ENCODE assay signal across 32 mouse cellular contexts in the genomic region with DNA sequence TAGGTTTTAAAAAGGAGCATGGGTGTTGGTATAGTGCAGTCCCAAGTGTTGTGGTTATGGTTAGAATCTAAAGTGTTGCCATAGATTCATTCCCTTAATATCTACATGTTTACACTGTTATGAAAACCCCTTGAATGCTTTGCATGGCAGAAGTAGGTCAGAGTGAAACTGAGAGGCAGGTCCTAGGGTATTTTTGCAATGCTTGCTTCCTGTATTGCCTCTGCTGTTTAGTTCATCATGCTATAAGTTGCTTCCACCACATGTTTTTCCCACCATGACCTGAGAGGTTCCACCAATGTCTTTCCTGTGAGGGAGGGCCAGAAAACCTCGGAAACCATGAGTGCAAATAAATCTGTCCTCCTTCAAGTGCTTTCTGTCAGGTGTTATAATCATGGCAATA.
"Had no signal": no experiment of that assay in that cellular context is flagged by ENCODE, and none has a peak within 500 bp of the region (broad histone marks: within the 10 kb centered on the region; RNA-seq: fewer than 3 reads in every experiment).

No protein-coding gene starts in this region.

- H3K9me3 ChIP-seq: limb, embryonic 10.5 days; limb, embryonic 12.5 days; limb, embryonic 13.5 days; limb, embryonic 15.5 days; liver, embryonic 12.5 days; liver, embryonic 13.5 days; liver, embryonic 15.5 days; lung, embryonic 15.5 days; midbrain, embryonic 10.5 days; midbrain, embryonic 12.5 days; midbrain, embryonic 13.5 days; midbrain, embryonic 15.5 days; neural tube, embryonic 12.5 days had no signal

- H3K4me1 ChIP-seq: limb, embryonic 10.5 days; limb, embryonic 12.5 days; limb, embryonic 13.5 days; limb, embryonic 15.5 days; liver, embryonic 12.5 days; liver, embryonic 13.5 days; liver, embryonic 15.5 days; lung, embryonic 15.5 days; megakaryocyte, embryonic 14.5 days; midbrain, embryonic 10.5 days; midbrain, embryonic 12.5 days; midbrain, embryonic 13.5 days; midbrain, embryonic 15.5 days; neural tube, embryonic 12.5 days had no signal

- ATAC-seq: liver, embryonic 12.5 days; liver, postnatal 0 days; lung, postnatal 0 days; midbrain, embryonic 13.5 days; midbrain, embryonic 15.5 days; midbrain, embryonic 16.5 days had no signal

- H3K36me3 ChIP-seq: limb, embryonic 10.5 days; limb, embryonic 12.5 days; limb, embryonic 13.5 days; limb, embryonic 15.5 days; liver, embryonic 12.5 days; liver, embryonic 13.5 days; liver, embryonic 15.5 days; lung, embryonic 15.5 days; midbrain, embryonic 10.5 days; midbrain, embryonic 12.5 days; midbrain, embryonic 13.5 days; midbrain, embryonic 15.5 days; neural tube, embryonic 12.5 days had no signal

- DNase-seq: left cerebral cortex, postnatal 4 days; liver; liver, embryonic 13.5 days; liver, postnatal 0 days; lung, adult 18-20 months; lung, adult 2 months; lung, embryonic 14.5 days; lung, postnatal 10 days; lung, postnatal 14 days; lung, postnatal 36 days; lung, postnatal 4 days; midbrain, embryonic 14.5 days had no signal

- H3K27ac ChIP-seq: limb, embryonic 10.5 days; limb, embryonic 12.5 days; limb, embryonic 13.5 days; limb, embryonic 15.5 days; liver, embryonic 12.5 days; liver, embryonic 13.5 days; liver, embryonic 14.5 days; liver, embryonic 15.5 days; lung, embryonic 15.5 days; macrophage; midbrain, embryonic 10.5 days; midbrain, embryonic 12.5 days; midbrain, embryonic 13.5 days; midbrain, embryonic 15.5 days; neural tube, embryonic 12.5 days had no signal

- H3K4me3 ChIP-seq: limb, embryonic 10.5 days; limb, embryonic 12.5 days; limb, embryonic 13.5 days; limb, embryonic 15.5 days; liver, embryonic 12.5 days; liver, embryonic 13.5 days; liver, embryonic 15.5 days; lung, embryonic 15.5 days; megakaryocyte, embryonic 14.5 days; midbrain, embryonic 10.5 days; midbrain, embryonic 12.5 days; midbrain, embryonic 13.5 days; midbrain, embryonic 15.5 days; myocyte; neural tube, embryonic 12.5 days had no signal

- H3K27me3 ChIP-seq: limb, embryonic 12.5 days; limb, embryonic 13.5 days; limb, embryonic 15.5 days; liver, embryonic 12.5 days; liver, embryonic 13.5 days; liver, embryonic 15.5 days; lung, embryonic 15.5 days; megakaryocyte, embryonic 14.5 days; midbrain, embryonic 12.5 days; midbrain, embryonic 13.5 days; midbrain, embryonic 15.5 days; neural tube, embryonic 12.5 days had no signal

- H3K4me2 ChIP-seq: limb, embryonic 12.5 days; limb, embryonic 13.5 days; limb, embryonic 15.5 days; liver, embryonic 11.5 days; liver, embryonic 12.5 days; liver, embryonic 13.5 days; liver, embryonic 15.5 days; lung, embryonic 14.5 days; lung, embryonic 15.5 days; midbrain, embryonic 11.5 days; midbrain, embryonic 12.5 days; midbrain, embryonic 13.5 days; midbrain, embryonic 15.5 days; neural tube, embryonic 12.5 days had no signal

- H3K9ac ChIP-seq: limb, embryonic 12.5 days; limb, embryonic 13.5 days; limb, embryonic 15.5 days; liver, embryonic 12.5 days; liver, embryonic 13.5 days; liver, embryonic 14.5 days; liver, embryonic 15.5 days; liver, postnatal 0 days; lung, embryonic 14.5 days; lung, embryonic 15.5 days; midbrain, embryonic 12.5 days; midbrain, embryonic 13.5 days; midbrain, embryonic 15.5 days; neural tube, embryonic 12.5 days had no signal
